Mouse (Mus musculus) liver, adult 2 months (tissue): ENCODE results near the gene Slc9a4.

Experiments used
- CTCF ChIP-seq: fragments of 200-500 bp; IDR thresholded peaks from 2 replicates; pipeline ENCODE4 v1.5.1; 2011; ENCODE audit warnings: low read depth, low read length, control low read depth
- POLR2A ChIP-seq: fragments of 200-500 bp; IDR thresholded peaks from 2 replicates; pipeline ENCODE4 v1.6.1; 2011; ENCODE audit warnings: low read length, control low read depth; ENCODE audit not compliant: insufficient read depth; ENCODE audit errors: extremely low read depth

GRCm38 (mm10) chr1:40580269-40580668, 388 bp downstream of the Slc9a4 start:
- no peak for TF ChIP-seq CTCF
- no peak for TF ChIP-seq POLR2A
